Mouse (Mus musculus): Measurements from ENCODE around the gene Epb41l1. TPM values are rescaled to one million over a fixed set of nuclear protein-coding genes. Genes with fewer than 3 reads are reported as not detected.

The Epb41l1 gene
- polyA plus RNA-seq, 1 experiment from 2014 or later: 0.49 TPM

GRCm38 (mm10) chr2:156576850-156577587, 156.3 kb downstream of the Epb41l1 start:
- Histone ChIP-seq H3K4me3 (ENCODE audit: low read depth, low read length) (no peak overlapping the region), H3K36me3 (replicated peaks; ENCODE audit: insufficient read depth, low read length) (no peaks in the 10 kb centered on the region), H3K9ac (replicated peaks) (no peak overlapping the region), H3K27me3 (ENCODE audit: insufficient read depth, low read length) (no peaks in the 10 kb centered on the region), H3K4me1 (ENCODE audit: insufficient read depth) (no peaks in the 10 kb centered on the region), H3K27ac (ENCODE audit: low read depth) (no peak overlapping the region), H3K9me3 (ENCODE audit: low read length) (no peaks in the 10 kb centered on the region), H3K4me2 (ENCODE audit: low read depth, low read length) (no peak overlapping the region)
- DNase-seq: no peak
- no peak for TF ChIP-seq EP300 (IDR thresholded peaks at IDR 0.05; ENCODE audit: low read depth)
- TF ChIP-seq CTCF (IDR thresholded peaks at IDR 0.05; ENCODE audit: low read depth): no peak
- WGBS (ENCODE audit: insufficient replicate concordance): 61% methylated on average over 7 of the region's 7 CpGs
- ATAC-seq: no peak

- TF ChIP-seq CTCF (IDR thresholded peaks at IDR 0.05; ENCODE audit: low read depth): no peak
- TF ChIP-seq EP300 (IDR thresholded peaks at IDR 0.05; ENCODE audit: low read depth): no peak
- ATAC-seq: no peak
- H3K9ac ChIP-seq (replicated peaks): no peak overlapping the region
- H3K27ac ChIP-seq (ENCODE audit: low read depth): no peak overlapping the region
- no peak for DNase-seq
- H3K36me3 ChIP-seq (replicated peaks; ENCODE audit: insufficient read depth, low read length): no peaks in the 10 kb centered on the region
- H3K9me3 ChIP-seq (ENCODE audit: low read length): no peaks in the 10 kb centered on the region
- no peaks in the 10 kb centered on the region for H3K4me1 ChIP-seq (ENCODE audit: insufficient read depth)
- no peak overlapping the region for H3K4me2 ChIP-seq (ENCODE audit: low read depth, low read length)
- WGBS (ENCODE audit: insufficient replicate concordance): 71% methylated on average over 5 of the region's 5 CpGs
- H3K27me3 ChIP-seq (ENCODE audit: insufficient read depth, low read length): no peaks in the 10 kb centered on the region
- no peak overlapping the region for H3K4me3 ChIP-seq (ENCODE audit: low read depth, low read length)
These were observed 159.8 kb downstream of the Epb41l1 start for GRCm38 (mm10) chr2:156580507-156580906.

GRCm38 (mm10) chr2:156581244-156581643, 160.5 kb downstream of the Epb41l1 start:
- Histone ChIP-seq H3K4me3 (ENCODE audit: low read depth, low read length) (no peak overlapping the region), H3K4me1 (ENCODE audit: insufficient read depth) (no peaks in the 10 kb centered on the region), H3K9me3 (ENCODE audit: low read length) (no peaks in the 10 kb centered on the region), H3K27me3 (ENCODE audit: insufficient read depth, low read length) (no peaks in the 10 kb centered on the region), H3K36me3 (replicated peaks; ENCODE audit: insufficient read depth, low read length) (no peaks in the 10 kb centered on the region), H3K9ac (replicated peaks) (no peak overlapping the region), H3K4me2 (ENCODE audit: low read depth, low read length) (no peak overlapping the region), H3K27ac (ENCODE audit: low read depth) (no peak overlapping the region)
- 48% methylated on average over 10 of the region's 10 CpGs for WGBS (ENCODE audit: insufficient replicate concordance)
- DNase-seq (no peak), ATAC-seq (no peak)
- TF ChIP-seq CTCF (IDR thresholded peaks at IDR 0.05; ENCODE audit: low read depth): no peak
- no peak for TF ChIP-seq EP300 (IDR thresholded peaks at IDR 0.05; ENCODE audit: low read depth)

- Histone ChIP-seq H3K27ac (ENCODE audit: low read depth) (no peak overlapping the region), H3K4me2 (ENCODE audit: low read depth, low read length) (no peak overlapping the region), H3K27me3 (ENCODE audit: insufficient read depth, low read length) (no peaks in the 10 kb centered on the region), H3K4me3 (ENCODE audit: low read depth, low read length) (no peak overlapping the region), H3K9me3 (ENCODE audit: low read length) (no peaks in the 10 kb centered on the region), H3K4me1 (ENCODE audit: insufficient read depth) (no peaks in the 10 kb centered on the region), H3K36me3 (replicated peaks; ENCODE audit: insufficient read depth, low read length) (no peaks in the 10 kb centered on the region), H3K9ac (replicated peaks) (no peak overlapping the region)
- ATAC-seq (no peak), DNase-seq (no peak)
- TF ChIP-seq CTCF (IDR thresholded peaks at IDR 0.05; ENCODE audit: low read depth): no peak
- TF ChIP-seq EP300 (IDR thresholded peaks at IDR 0.05; ENCODE audit: low read depth): no peak
- WGBS (ENCODE audit: insufficient replicate concordance): 68% methylated on average over 10 of the region's 10 CpGs
These were observed 162.2 kb downstream of the Epb41l1 start for GRCm38 (mm10) chr2:156582887-156583286.

- H3K36me3 ChIP-seq (replicated peaks; ENCODE audit: insufficient read depth, low read length): no peaks in the 10 kb centered on the region
- no peaks in the 10 kb centered on the region for H3K4me1 ChIP-seq (ENCODE audit: insufficient read depth)
- TF ChIP-seq EP300 (IDR thresholded peaks at IDR 0.05; ENCODE audit: low read depth): no peak
- peak; percentile 43 for TF ChIP-seq CTCF (IDR thresholded peaks at IDR 0.05; ENCODE audit: low read depth)
- no peak overlapping the region for H3K27ac ChIP-seq (ENCODE audit: low read depth)
- no peak overlapping the region for H3K4me3 ChIP-seq (ENCODE audit: low read depth, low read length)
- H3K4me2 ChIP-seq (ENCODE audit: low read depth, low read length): no peak overlapping the region
- no peaks in the 10 kb centered on the region for H3K27me3 ChIP-seq (ENCODE audit: insufficient read depth, low read length)
- WGBS (ENCODE audit: insufficient replicate concordance): 61% methylated on average over 11 of the region's 11 CpGs
- DNase-seq (no peak), ATAC-seq (no peak)
- H3K9ac ChIP-seq (replicated peaks): no peak overlapping the region
- no peaks in the 10 kb centered on the region for H3K9me3 ChIP-seq (ENCODE audit: low read length)
These were observed 163.6 kb downstream of the Epb41l1 start for GRCm38 (mm10) chr2:156584154-156584796.

GRCm38 (mm10) chr2:156584797-156585471, 164.2 kb downstream of the Epb41l1 start:
- ATAC-seq (no peak), DNase-seq (no peak)
- Histone ChIP-seq H3K36me3 (replicated peaks; ENCODE audit: insufficient read depth, low read length) (no peaks in the 10 kb centered on the region), H3K9me3 (ENCODE audit: low read length) (no peaks in the 10 kb centered on the region), H3K4me1 (ENCODE audit: insufficient read depth) (no peaks in the 10 kb centered on the region), H3K4me3 (ENCODE audit: low read depth, low read length) (no peak overlapping the region), H3K27ac (ENCODE audit: low read depth) (no peak overlapping the region), H3K4me2 (ENCODE audit: low read depth, low read length) (no peak overlapping the region), H3K27me3 (ENCODE audit: insufficient read depth, low read length) (no peaks in the 10 kb centered on the region), H3K9ac (replicated peaks) (no peak overlapping the region)
- 47% methylated on average over 14 of the region's 14 CpGs for WGBS (ENCODE audit: insufficient replicate concordance)
- TF ChIP-seq CTCF (IDR thresholded peaks at IDR 0.05; ENCODE audit: low read depth) (no peak), EP300 (IDR thresholded peaks at IDR 0.05; ENCODE audit: low read depth) (no peak)

All from liver, postnatal 0 days (tissue).